Mouse (Mus musculus): ENCODE results near the gene Fgd6. TPM values are rescaled to one million over a fixed set of nuclear protein-coding genes. Genes with fewer than 3 reads are reported as not detected.
A peak's percentile ranks its signal among the peaks of the same experiment; 100 is the strongest.

The Fgd6 gene
- polyA plus RNA-seq, 1 experiment from 2014 or later = 2.2 TPM

DNA sequence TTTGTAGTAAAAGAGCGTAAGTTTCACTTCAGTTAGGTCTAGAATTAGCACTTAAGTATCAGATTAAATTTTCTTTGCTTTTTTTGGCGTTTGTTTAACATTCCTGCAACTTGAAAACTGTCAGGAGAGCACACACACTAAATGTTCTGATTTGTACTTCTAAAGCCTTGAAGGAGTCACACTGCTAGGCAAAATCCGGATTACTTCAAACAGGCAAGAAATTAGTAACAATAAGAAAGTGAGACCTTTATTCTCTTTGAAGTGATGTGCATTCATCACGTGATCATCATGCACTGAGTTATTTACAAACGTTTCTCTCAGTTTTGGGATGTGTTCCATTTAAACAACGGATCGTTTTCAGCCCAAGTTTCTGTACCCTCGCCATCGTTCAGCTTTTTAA is 1.4 kb downstream of the Fgd6 start:
- no peak overlapping the region for H3K9ac ChIP-seq (ENCODE audit: low read length)
- H3K4me1 ChIP-seq (ENCODE audit: control insufficient read depth, insufficient read depth, low read length) = peaks cover 13% of the 10 kb centered on the region
- no peaks in the 10 kb centered on the region for H3K36me3 ChIP-seq (ENCODE audit: control insufficient read depth, insufficient read depth)
- whole genome bisulfite sequencing = 57% methylated on average over 9 of the region's 9 CpGs
- no peak for ATAC-seq (replicated peaks; ENCODE audit: extremely low read depth, insufficient read depth, low FRiP score)
- H3K27ac ChIP-seq (ENCODE audit: low read length) = no peak overlapping the region
- H3K4me3 ChIP-seq (ENCODE audit: low read length) = peak overlapping the region; percentile 12
- no peaks in the 10 kb centered on the region for H3K9me3 ChIP-seq (replicated peaks; ENCODE audit: control insufficient read depth, low read length)
- peak overlapping the region; percentile 74 for H3K4me2 ChIP-seq (ENCODE audit: low read depth, low read length)
- H3K27me3 ChIP-seq (ENCODE audit: control insufficient read depth, insufficient read depth, low read length) = no peaks in the 10 kb centered on the region

DNA sequence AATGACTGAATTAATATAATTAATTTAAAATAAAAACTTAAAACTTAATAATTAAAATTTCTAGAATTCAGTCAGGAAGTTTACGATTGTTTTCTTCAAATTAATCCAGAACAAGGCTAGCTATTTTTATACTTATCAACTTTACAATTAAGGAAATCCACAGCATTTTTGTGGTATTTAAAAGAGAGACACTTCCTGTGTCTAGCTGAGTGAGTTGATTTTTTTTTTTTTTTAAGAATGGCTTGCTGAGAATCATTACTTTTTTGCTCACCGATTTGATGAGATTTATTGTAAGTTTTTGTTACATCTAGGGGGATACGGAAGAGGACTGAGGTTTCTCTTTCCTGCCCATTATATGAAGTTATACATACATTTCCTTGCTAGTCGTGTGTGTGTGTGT is 1.8 kb downstream of the Fgd6 start:
- Histone ChIP-seq H3K9ac (ENCODE audit: low read length) (no peak overlapping the region), H3K27ac (ENCODE audit: low read length) (no peak overlapping the region), H3K36me3 (ENCODE audit: control insufficient read depth, insufficient read depth) (no peaks in the 10 kb centered on the region), H3K27me3 (ENCODE audit: control insufficient read depth, insufficient read depth, low read length) (no peaks in the 10 kb centered on the region), H3K9me3 (replicated peaks; ENCODE audit: control insufficient read depth, low read length) (no peaks in the 10 kb centered on the region), H3K4me2 (ENCODE audit: low read depth, low read length) (peak overlapping the region; percentile 74; the same call in 1 of the 2 replicates), H3K4me1 (ENCODE audit: control insufficient read depth, insufficient read depth, low read length) (peaks cover 13% of the 10 kb centered on the region), H3K4me3 (ENCODE audit: low read length) (no peak overlapping the region)
- 69% methylated on average over 4 of the region's 4 CpGs for WGBS
- ATAC-seq (replicated peaks; ENCODE audit: extremely low read depth, insufficient read depth, low FRiP score) = no peak

DNA sequence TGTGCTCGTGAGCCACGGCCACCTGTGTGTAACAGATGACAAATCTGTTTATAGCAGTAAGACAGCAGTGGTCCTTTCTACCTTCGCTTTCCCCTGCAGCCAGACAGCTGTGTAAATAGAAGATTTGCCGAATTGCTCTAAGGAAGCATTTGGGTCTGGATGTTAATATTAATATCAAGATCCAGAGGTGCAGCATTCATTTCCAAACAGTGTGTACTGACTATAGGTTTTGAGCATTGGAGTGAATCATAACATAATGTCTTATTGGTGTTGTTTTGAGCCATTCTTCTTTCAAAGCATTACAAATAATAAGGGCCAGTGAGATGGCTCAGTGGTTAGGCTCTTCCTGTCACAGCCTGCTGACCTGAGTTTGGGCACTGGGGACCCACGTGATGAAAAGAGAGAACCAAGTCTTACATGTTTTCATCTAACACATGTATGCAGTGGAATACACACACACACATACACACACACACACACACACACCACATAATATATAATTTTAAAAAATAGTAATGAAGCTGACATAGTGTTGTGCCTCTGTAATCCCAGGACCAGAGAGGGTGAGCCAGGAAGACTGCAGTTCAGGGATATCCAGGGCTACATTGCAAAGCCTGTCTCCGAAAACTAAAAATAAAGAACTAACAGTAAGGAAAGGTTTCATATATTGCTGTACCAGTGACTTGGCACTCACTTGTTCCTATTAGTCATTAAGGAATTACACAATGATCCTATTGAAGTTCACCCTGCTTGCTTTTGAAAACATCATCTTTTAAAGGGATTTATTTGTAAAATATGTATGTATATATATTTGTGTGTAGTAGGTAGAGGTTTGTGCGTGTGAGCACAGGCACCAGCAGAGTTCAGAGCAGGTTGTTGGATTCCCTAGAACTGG is 2.8 kb downstream of the Fgd6 start:
- no peak for ATAC-seq (replicated peaks; ENCODE audit: extremely low read depth, insufficient read depth, low FRiP score)
- WGBS = 80% methylated on average over 7 of the region's 7 CpGs
- Histone ChIP-seq H3K27me3 (ENCODE audit: control insufficient read depth, insufficient read depth, low read length) (no peaks in the 10 kb centered on the region), H3K4me3 (ENCODE audit: low read length) (no peak overlapping the region), H3K4me2 (ENCODE audit: low read depth, low read length) (no peak overlapping the region), H3K9me3 (replicated peaks; ENCODE audit: control insufficient read depth, low read length) (no peaks in the 10 kb centered on the region), H3K36me3 (ENCODE audit: control insufficient read depth, insufficient read depth) (no peaks in the 10 kb centered on the region), H3K9ac (ENCODE audit: low read length) (no peak overlapping the region), H3K4me1 (ENCODE audit: control insufficient read depth, insufficient read depth, low read length) (peaks cover 13% of the 10 kb centered on the region), H3K27ac (ENCODE audit: low read length) (no peak overlapping the region)

DNA sequence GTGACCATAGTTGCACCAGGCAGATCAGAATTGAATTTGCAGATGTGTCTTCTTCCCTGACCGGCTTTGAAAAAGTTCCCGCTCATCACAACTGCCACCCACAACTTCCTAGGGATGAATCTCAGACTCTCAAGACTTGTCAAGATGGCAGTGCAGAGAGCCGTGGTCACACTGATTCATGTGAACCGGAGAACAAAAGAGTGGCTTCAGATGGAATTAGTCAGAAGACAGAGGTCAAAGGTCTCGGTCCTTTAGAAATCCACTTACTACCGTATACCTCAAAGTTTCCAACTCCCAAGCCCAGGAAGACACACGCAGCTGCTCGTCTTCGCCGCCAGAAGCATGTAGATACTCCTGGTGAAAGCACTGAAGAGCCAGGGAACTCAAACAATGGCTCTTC is 8.1 kb downstream of the Fgd6 start:
- Histone ChIP-seq H3K4me1 (ENCODE audit: control insufficient read depth, insufficient read depth, low read length) (peaks cover 13% of the 10 kb centered on the region), H3K4me2 (ENCODE audit: low read depth, low read length) (no peak overlapping the region), H3K9me3 (replicated peaks; ENCODE audit: control insufficient read depth, low read length) (no peaks in the 10 kb centered on the region), H3K36me3 (ENCODE audit: control insufficient read depth, insufficient read depth) (0 out of 2 replicates have a peak, but pooled peaks cover 2% of the 10 kb centered on the region), H3K27ac (ENCODE audit: low read length) (no peak overlapping the region), H3K27me3 (ENCODE audit: control insufficient read depth, insufficient read depth, low read length) (no peaks in the 10 kb centered on the region), H3K9ac (ENCODE audit: low read length) (no peak overlapping the region), H3K4me3 (ENCODE audit: low read length) (no peak overlapping the region)
- 78% methylated on average over 10 of the region's 10 CpGs for WGBS
- no peak for ATAC-seq (replicated peaks; ENCODE audit: extremely low read depth, insufficient read depth, low FRiP score)

DNA sequence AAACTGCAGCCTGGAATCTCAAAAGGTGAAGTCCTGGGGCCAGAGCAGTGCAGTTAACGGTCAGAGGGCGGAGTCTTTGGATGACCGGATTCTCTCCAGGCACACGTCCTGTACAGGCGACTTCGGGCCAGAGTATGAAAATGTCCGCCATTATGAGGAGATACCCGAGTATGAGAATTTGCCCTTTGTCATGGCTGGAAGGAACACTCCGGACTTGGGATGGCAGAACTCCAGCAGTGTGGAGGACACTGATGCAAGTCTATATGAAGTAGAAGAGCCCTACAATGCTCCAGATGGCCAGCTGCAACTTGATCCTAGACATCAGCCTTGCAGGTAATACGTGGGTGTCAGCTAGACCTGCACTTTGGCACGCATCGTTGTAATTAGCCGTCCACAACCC is 9.5 kb downstream of the Fgd6 start:
- WGBS = 91% methylated on average over 13 of the region's 13 CpGs
- H3K27me3 ChIP-seq (ENCODE audit: control insufficient read depth, insufficient read depth, low read length) = no peaks in the 10 kb centered on the region
- H3K9me3 ChIP-seq (replicated peaks; ENCODE audit: control insufficient read depth, low read length) = no peaks in the 10 kb centered on the region
- H3K27ac ChIP-seq (ENCODE audit: low read length) = no peak overlapping the region
- no peak overlapping the region for H3K4me3 ChIP-seq (ENCODE audit: low read length)
- peaks cover 21% of the 10 kb centered on the region for H3K4me1 ChIP-seq (ENCODE audit: control insufficient read depth, insufficient read depth, low read length)
- no peak overlapping the region for H3K9ac ChIP-seq (ENCODE audit: low read length)
- no peak for ATAC-seq (replicated peaks; ENCODE audit: extremely low read depth, insufficient read depth, low FRiP score)
- H3K4me2 ChIP-seq (ENCODE audit: low read depth, low read length) = no peak overlapping the region
- 0 out of 2 replicates have a peak, but pooled peaks cover 2% of the 10 kb centered on the region for H3K36me3 ChIP-seq (ENCODE audit: control insufficient read depth, insufficient read depth)

DNA sequence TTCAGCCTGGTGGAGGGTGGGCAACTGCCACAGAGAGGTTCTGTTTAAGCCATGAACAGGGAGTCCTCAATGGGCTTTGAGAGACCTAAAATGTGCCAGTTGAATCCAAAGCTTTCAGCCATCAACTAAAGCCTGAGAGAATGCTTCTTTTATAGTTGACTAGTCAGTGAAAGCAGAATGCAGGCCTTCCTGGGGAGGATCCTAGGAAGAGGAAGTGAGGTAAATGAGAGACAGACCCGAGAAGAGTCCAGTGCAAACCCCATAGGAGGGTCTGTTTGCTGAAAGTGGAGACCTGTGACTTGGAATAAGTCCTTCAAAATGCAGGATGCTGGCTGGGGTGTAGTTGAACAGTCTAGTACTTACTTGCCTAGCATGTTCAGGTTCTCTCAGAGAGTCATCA is 11.2 kb downstream of the Fgd6 start:
- no peaks in the 10 kb centered on the region for H3K27me3 ChIP-seq (ENCODE audit: control insufficient read depth, insufficient read depth, low read length)
- 71% methylated on average over 1 of the region's 1 CpGs for WGBS
- no peak overlapping the region for H3K9ac ChIP-seq (ENCODE audit: low read length)
- H3K4me1 ChIP-seq (ENCODE audit: control insufficient read depth, insufficient read depth, low read length) = peaks cover 21% of the 10 kb centered on the region
- no peaks in the 10 kb centered on the region for H3K9me3 ChIP-seq (replicated peaks; ENCODE audit: control insufficient read depth, low read length)
- no peak overlapping the region for H3K27ac ChIP-seq (ENCODE audit: low read length)
- ATAC-seq (replicated peaks; ENCODE audit: extremely low read depth, insufficient read depth, low FRiP score) = no peak
- H3K4me3 ChIP-seq (ENCODE audit: low read length) = no peak overlapping the region
- H3K36me3 ChIP-seq (ENCODE audit: control insufficient read depth, insufficient read depth) = 0 out of 2 replicates have a peak, but pooled peaks cover 2% of the 10 kb centered on the region
- no peak overlapping the region for H3K4me2 ChIP-seq (ENCODE audit: low read depth, low read length)

DNA sequence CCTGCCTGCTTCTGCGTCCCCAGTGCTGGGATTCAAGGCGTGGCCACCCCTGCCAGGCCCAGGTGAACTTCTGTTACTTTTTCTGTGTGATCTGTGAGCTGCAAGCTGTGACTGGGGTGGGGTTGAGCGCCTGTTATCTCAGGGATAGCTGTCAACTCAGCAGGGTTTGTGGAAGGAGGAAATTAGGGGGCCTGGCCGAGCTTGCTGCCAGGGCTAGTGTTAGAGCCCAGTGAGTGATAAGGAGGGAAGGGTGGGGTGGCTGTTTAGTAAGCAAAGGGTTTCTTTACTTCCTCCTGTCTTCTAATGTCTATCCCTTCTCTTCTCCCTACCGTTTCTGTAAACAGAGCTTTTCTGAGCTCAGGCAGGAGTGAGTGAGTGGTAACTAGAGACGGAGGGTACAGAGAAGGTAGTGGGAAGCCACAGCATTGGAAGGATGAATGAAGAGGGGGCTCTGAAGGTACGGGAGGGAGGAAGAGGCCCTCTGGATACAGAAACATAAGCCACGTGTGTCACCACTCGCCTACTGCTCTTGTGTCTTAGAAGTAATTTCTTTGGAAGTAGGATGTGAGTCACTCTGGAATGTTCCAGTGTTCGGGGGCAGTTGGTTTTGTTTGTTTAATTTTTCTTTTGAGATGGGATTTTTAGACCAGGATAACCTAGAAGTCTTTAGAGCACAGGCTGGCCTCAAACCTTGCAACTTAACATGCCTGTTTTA is 12.2 kb downstream of the Fgd6 start:
- ATAC-seq (replicated peaks; ENCODE audit: extremely low read depth, insufficient read depth, low FRiP score) = peak; percentile 61; the same call in 1 of the 2 replicates
- WGBS = 31% methylated on average over 10 of the region's 10 CpGs
- no peak overlapping the region for H3K4me2 ChIP-seq (ENCODE audit: low read depth, low read length)
- peak overlapping the region; percentile 64 for H3K27ac ChIP-seq (ENCODE audit: low read length)
- H3K9ac ChIP-seq (ENCODE audit: low read length) = no peak overlapping the region
- H3K4me3 ChIP-seq (ENCODE audit: low read length) = no peak overlapping the region
- no peaks in the 10 kb centered on the region for H3K9me3 ChIP-seq (replicated peaks; ENCODE audit: control insufficient read depth, low read length)
- no peaks in the 10 kb centered on the region for H3K27me3 ChIP-seq (ENCODE audit: control insufficient read depth, insufficient read depth, low read length)
- H3K36me3 ChIP-seq (ENCODE audit: control insufficient read depth, insufficient read depth) = 0 out of 2 replicates have a peak, but pooled peaks cover 2% of the 10 kb centered on the region
- H3K4me1 ChIP-seq (ENCODE audit: control insufficient read depth, insufficient read depth, low read length) = peaks cover 21% of the 10 kb centered on the region

DNA sequence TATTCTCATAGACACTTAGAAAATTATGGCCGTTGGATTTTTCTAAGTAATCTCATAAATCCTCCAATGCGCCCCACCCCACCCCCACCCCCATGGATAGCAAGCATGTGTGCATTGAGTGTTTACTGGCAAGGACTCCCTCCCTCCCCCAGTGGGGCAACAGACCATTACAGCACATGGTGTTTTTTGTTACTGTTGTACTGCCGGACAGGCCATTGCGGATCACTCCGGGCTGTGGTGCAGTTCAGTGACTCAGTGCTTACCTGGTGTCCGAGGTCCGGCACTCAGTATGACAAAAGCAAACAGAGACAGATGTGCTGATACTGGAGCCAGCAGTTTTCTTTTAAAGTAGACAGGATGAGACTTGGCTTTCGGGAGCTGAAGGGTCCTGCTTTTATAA is 13.3 kb downstream of the Fgd6 start:
- WGBS = 77% methylated on average over 8 of the region's 8 CpGs
- no peaks in the 10 kb centered on the region for H3K27me3 ChIP-seq (ENCODE audit: control insufficient read depth, insufficient read depth, low read length)
- no peak for ATAC-seq (replicated peaks; ENCODE audit: extremely low read depth, insufficient read depth, low FRiP score)
- H3K9ac ChIP-seq (ENCODE audit: low read length) = no peak overlapping the region
- peaks cover 21% of the 10 kb centered on the region for H3K4me1 ChIP-seq (ENCODE audit: control insufficient read depth, insufficient read depth, low read length)
- H3K36me3 ChIP-seq (ENCODE audit: control insufficient read depth, insufficient read depth) = 0 out of 2 replicates have a peak, but pooled peaks cover 1% of the 10 kb centered on the region
- H3K9me3 ChIP-seq (replicated peaks; ENCODE audit: control insufficient read depth, low read length) = no peaks in the 10 kb centered on the region
- no peak overlapping the region; the same call in 1 of the 2 replicates for H3K27ac ChIP-seq (ENCODE audit: low read length)
- H3K4me2 ChIP-seq (ENCODE audit: low read depth, low read length) = no peak overlapping the region
- no peak overlapping the region for H3K4me3 ChIP-seq (ENCODE audit: low read length)

DNA sequence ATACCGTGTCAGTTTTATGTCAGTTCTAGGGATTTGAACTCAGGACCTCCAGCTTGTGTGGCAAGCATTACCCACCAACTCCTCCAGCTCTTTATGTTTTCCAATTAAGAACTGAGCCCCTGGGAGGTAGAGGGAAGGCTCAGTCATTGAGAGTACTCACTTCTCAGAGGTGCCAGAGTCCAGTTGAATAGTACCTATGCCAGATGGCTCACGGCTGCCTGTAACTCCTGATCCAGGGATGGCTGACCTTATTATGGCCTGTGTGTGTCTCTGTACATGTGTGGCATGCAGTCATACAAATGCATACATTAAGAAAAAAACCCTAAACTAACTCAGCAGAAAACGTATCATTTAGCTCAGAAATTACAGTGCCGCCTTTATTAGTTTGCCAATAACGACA is 14.9 kb downstream of the Fgd6 start:
- H3K4me3 ChIP-seq (ENCODE audit: low read length) = no peak overlapping the region
- H3K4me2 ChIP-seq (ENCODE audit: low read depth, low read length) = no peak overlapping the region
- no peaks in the 10 kb centered on the region for H3K36me3 ChIP-seq (ENCODE audit: control insufficient read depth, insufficient read depth)
- H3K27ac ChIP-seq (ENCODE audit: low read length) = no peak overlapping the region
- no peaks in the 10 kb centered on the region for H3K27me3 ChIP-seq (ENCODE audit: control insufficient read depth, insufficient read depth, low read length)
- WGBS = 93% methylated on average over 5 of the region's 5 CpGs
- no peak for ATAC-seq (replicated peaks; ENCODE audit: extremely low read depth, insufficient read depth, low FRiP score)
- H3K9ac ChIP-seq (ENCODE audit: low read length) = no peak overlapping the region
- H3K9me3 ChIP-seq (replicated peaks; ENCODE audit: control insufficient read depth, low read length) = no peaks in the 10 kb centered on the region
- H3K4me1 ChIP-seq (ENCODE audit: control insufficient read depth, insufficient read depth, low read length) = peaks cover 21% of the 10 kb centered on the region
